Mouse (Mus musculus) megakaryocyte, adult 5-6 weeks (primary cell): ENCODE data around the gene Usp6nl. TPM values are rescaled to one million over a fixed set of nuclear protein-coding genes. Genes with fewer than 3 reads are reported as not detected.

ENCODE experiments used
- ATAC-seq: 2 replicates; pipeline ENCODE4 v1.8.0; 2016; ENCODE audit warnings: mild to moderate bottlenecking, inconsistent platforms; ENCODE audit not compliant: poor library complexity, severe bottlenecking
- total RNA-seq, 2 experiments: library from RNA; stranded (forward) in 1 of 2; stranded (reverse) in 1 of 2; fragments of 153-499, 151-499 nt in 1 of 2; fragments of 221-1000, 200-1000 nt in 1 of 2; gene quantifications; 2 replicates each; pipeline versions ENCODE4 v1.2.3 to v1.2.4; 2015 to 2017

Usp6nl gene
- total RNA-seq, 2 experiments from 2014 or later, result 6.1 to 8.2 TPM

- no peak for ATAC-seq
These were observed 9.1 kb downstream of the Usp6nl start for GRCm38 (mm10) chr2:6331324-6332137.

- ATAC-seq, result no peak
These were observed 11.1 kb downstream of the Usp6nl start for GRCm38 (mm10) chr2:6333570-6333969.

GRCm38 (mm10) chr2:6334011-6334410 is 11.5 kb downstream of the Usp6nl start:
- ATAC-seq, result no peak

GRCm38 (mm10) chr2:6335032-6335735 is 12.7 kb downstream of the Usp6nl start:
- peak; percentile 79 for ATAC-seq

GRCm38 (mm10) chr2:6336013-6336412 is 13.5 kb downstream of the Usp6nl start:
- ATAC-seq, result no peak

GRCm38 (mm10) chr2:6336649-6337048 is 14.2 kb downstream of the Usp6nl start:
- ATAC-seq, result no peak

GRCm38 (mm10) chr2:6337436-6337835 is 15.0 kb downstream of the Usp6nl start:
- ATAC-seq, result no peak

GRCm38 (mm10) chr2:6338031-6338629 is 15.7 kb downstream of the Usp6nl start:
- no peak for ATAC-seq

- ATAC-seq, result no peak
These were observed 18.0 kb downstream of the Usp6nl start for GRCm38 (mm10) chr2:6340439-6340838.

GRCm38 (mm10) chr2:6341496-6341895 is 19.0 kb downstream of the Usp6nl start:
- ATAC-seq, result no peak

GRCm38 (mm10) chr2:6349256-6350092 is 27.0 kb downstream of the Usp6nl start:
- no peak for ATAC-seq

- ATAC-seq, result no peak
These were observed 27.7 kb downstream of the Usp6nl start for GRCm38 (mm10) chr2:6350164-6350563.

GRCm38 (mm10) chr2:6350931-6351695 is 28.6 kb downstream of the Usp6nl start:
- no peak for ATAC-seq

GRCm38 (mm10) chr2:6352541-6352971 is 30.1 kb downstream of the Usp6nl start:
- peak; percentile 70 for ATAC-seq

GRCm38 (mm10) chr2:6353060-6353459 is 30.6 kb downstream of the Usp6nl start:
- peak; percentile 67 for ATAC-seq

- ATAC-seq, result no peak
These were observed 34.8 kb downstream of the Usp6nl start for GRCm38 (mm10) chr2:6357306-6357705.

- no peak for ATAC-seq
These were observed 37.2 kb downstream of the Usp6nl start for GRCm38 (mm10) chr2:6359645-6360044.

- peak; percentile 85 for ATAC-seq
These were observed 40.7 kb downstream of the Usp6nl start for GRCm38 (mm10) chr2:6363126-6363525.

GRCm38 (mm10) chr2:6363922-6364321 is 41.5 kb downstream of the Usp6nl start:
- ATAC-seq, result no peak

- ATAC-seq, result peak; percentile 41
These were observed 44.1 kb downstream of the Usp6nl start for GRCm38 (mm10) chr2:6366521-6366928.
